In the genomic region with DNA sequence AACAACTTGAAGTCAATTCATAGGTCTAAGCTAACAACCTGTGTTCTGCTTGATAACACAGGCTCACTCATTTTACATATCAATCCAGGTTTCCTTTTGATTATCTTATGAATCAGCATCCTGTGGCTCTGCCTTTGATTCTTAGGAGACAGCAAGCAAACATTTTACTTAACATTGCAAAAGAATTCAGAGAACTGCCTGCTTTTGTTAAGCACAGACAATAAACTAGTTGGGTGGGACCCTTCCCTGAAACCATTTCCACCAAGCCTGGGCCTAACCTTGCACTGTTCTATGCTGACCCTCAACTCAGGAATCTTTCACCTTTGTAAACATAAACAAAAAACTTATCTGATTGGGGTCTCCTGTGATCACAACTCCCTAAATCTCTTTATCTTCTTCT, we compare ENCODE assay signal across 20 mouse cellular contexts.
DNase-seq lines count a peak whose midpoint lies in the region; TF ChIP-seq lines count a peak whose summit lies in the region.
"Had no signal": no experiment of that assay in that cellular context is flagged by ENCODE, and none has a peak within 500 bp of the region (broad histone marks: within the 10 kb centered on the region; RNA-seq: fewer than 3 reads in every experiment).

No protein-coding gene starts in this region.

- H3K36me3 ChIP-seq in ES-Bruce4 (ENCODE audit: control insufficient read depth, insufficient read depth, low read length, poor library complexity, severe bottlenecking): no peaks in the 10 kb centered on the region
- H3K36me3 ChIP-seq: embryonic facial prominence, embryonic 13.5 days; embryonic facial prominence, embryonic 15.5 days; forebrain, embryonic 10.5 days; forebrain, embryonic 12.5 days had no signal

- H3K9me3 ChIP-seq in ES-Bruce4 (replicated peaks; ENCODE audit: control insufficient read depth, insufficient read depth, low read length, poor library complexity, severe bottlenecking): peaks cover 2% of the 10 kb centered on the region; the same call in 1 of the 2 replicates
- H3K9me3 ChIP-seq: embryonic facial prominence, embryonic 13.5 days; embryonic facial prominence, embryonic 15.5 days; forebrain, embryonic 10.5 days; forebrain, embryonic 12.5 days had no signal

- TF ChIP-seq POLR2A in ES-Bruce4 (IDR thresholded peaks at IDR 0.05; ENCODE audit: insufficient read depth, low read length): no peak
- TF ChIP-seq POLR2A in lung, adult 2 months (IDR thresholded peaks at IDR 0.05; ENCODE audit: borderline replicate concordance, extremely low read depth, low read depth, low read length): no peak

- no peaks in the 10 kb centered on the region for H3K27me3 ChIP-seq in ES-Bruce4 (ENCODE audit: control insufficient read depth, insufficient read depth, low read length, poor library complexity, severe bottlenecking)
- H3K27me3 ChIP-seq: embryonic facial prominence, embryonic 13.5 days; embryonic facial prominence, embryonic 15.5 days; forebrain, embryonic 12.5 days had no signal

- no peak overlapping the region for H3K9ac ChIP-seq in ES-Bruce4 (ENCODE audit: low read depth, poor library complexity, severe bottlenecking)
- H3K9ac ChIP-seq: embryonic facial prominence, embryonic 13.5 days; embryonic facial prominence, embryonic 15.5 days; forebrain, embryonic 12.5 days had no signal

- H3K27ac ChIP-seq in ES-Bruce4 (ENCODE audit: insufficient read depth, low read length): peak overlapping the region; percentile 56; the same call in 1 of the 2 replicates
- H3K27ac ChIP-seq: embryonic facial prominence, embryonic 13.5 days; embryonic facial prominence, embryonic 15.5 days; forebrain, embryonic 10.5 days; forebrain, embryonic 12.5 days had no signal

- DNase-seq in ES-CJ7 (ENCODE audit: low read depth, low spot score) (peak; percentile 54), ZHBTc4 (ENCODE audit: low read depth, low spot score) (peak; percentile 42)
- DNase-seq in lung, adult 2 months: no peak
- DNase-seq in heart, postnatal 25 days (ENCODE audit: low spot score): no peak
- DNase-seq: adrenal gland, adult 2 months; adrenal gland, postnatal 10 days; adrenal gland, postnatal 25 days; cerebellum, adult 11 months; cerebellum, adult 18-20 months; cerebellum, adult 8-10 months; cerebellum, adult 9-11 months; cerebellum, postnatal 14 days; cerebellum, postnatal 36 days; embryo, embryonic 11 days had no signal

- TF ChIP-seq CTCF in ES-Bruce4 (IDR thresholded peaks at IDR 0.05; ENCODE audit: low read depth, low read length): no peak
- no peak for TF ChIP-seq CTCF in lung, adult 2 months (IDR thresholded peaks at IDR 0.05; ENCODE audit: insufficient read depth, low read length)

- TF ChIP-seq EP300 in ES-Bruce4 (IDR thresholded peaks at IDR 0.05; ENCODE audit: insufficient read depth, low read depth, low read length): no peak

- no peaks in the 10 kb centered on the region for H3K4me1 ChIP-seq in ES-Bruce4 (ENCODE audit: control insufficient read depth, insufficient read depth, low read length)
- no peaks in the 10 kb centered on the region for H3K4me1 ChIP-seq in lung, adult 2 months (ENCODE audit: control insufficient read depth, insufficient read depth, low read length)
- H3K4me1 ChIP-seq: embryonic facial prominence, embryonic 13.5 days; embryonic facial prominence, embryonic 15.5 days; forebrain, embryonic 10.5 days; forebrain, embryonic 12.5 days had no signal

- intact Hi-C loops in heart, postnatal 25 days (cut with DNase I): no loop called here

- H3K4me3 ChIP-seq in ES-Bruce4 (ENCODE audit: low read depth, low read length): no peak overlapping the region
- H3K4me3 ChIP-seq in lung, adult 2 months (replicated peaks; ENCODE audit: extremely low read depth, low read depth, low read length): no peak overlapping the region
- H3K4me3 ChIP-seq: embryonic facial prominence, embryonic 13.5 days; embryonic facial prominence, embryonic 15.5 days; erythroblast, embryonic 14.5 days; forebrain, embryonic 10.5 days; forebrain, embryonic 12.5 days had no signal

Comparison
In these comparisons a context has a peak if more than half of its experiments do, and no peak if none do; other contexts are left out.
1. DNase-seq: peak in ES-CJ7 (single experiment) and ZHBTc4 (single experiment); none in lung, adult 2 months (single experiment) and heart, postnatal 25 days (single experiment).